Mouse (Mus musculus) heart, embryonic 14.5 days (tissue): ENCODE measurements around the gene Gstp1. TPM values are rescaled to one million over a fixed set of nuclear protein-coding genes. Genes with fewer than 3 reads are reported as not detected.

Experiments used
- ATAC-seq: fragments of 200-750 bp; cut with Nextera tagmentation; 2 replicates; pipeline ENCODE4 v1.8.0; 2017; ENCODE audit warnings: low read depth, moderate TSS enrichment; ENCODE audit not compliant: insufficient number of reproducible peaks, insufficient read depth, low FRiP score
- H3K27ac ChIP-seq, 2 experiments: fragments of 200-500 bp in 1 of 2; fragments of 300-500 bp in 1 of 2; sonication (generic) in 1 of 2; replicated peaks in 1 of 2; 2 replicates each; pipeline ENCODE4 v1.5.1; 2012 to 2014; ENCODE audit warnings: low read depth in 2 of 2, low read length in 2 of 2, control low read depth in 1 of 2, mild to moderate bottlenecking in 1 of 2, mixed read lengths in 1 of 2; ENCODE audit not compliant: control insufficient read depth in 1 of 2, insufficient read depth in 1 of 2
- H3K27me3 ChIP-seq: fragments of 300-500 bp; sonication (generic); 2 replicates; pipeline ENCODE4 v1.6.1; 2014; ENCODE audit warnings: mild to moderate bottlenecking, low read length, control low read depth; ENCODE audit not compliant: control insufficient read depth, insufficient read depth
- H3K36me3 ChIP-seq: fragments of 300-500 bp; sonication (generic); 2 replicates; pipeline ENCODE4 v1.6.1; 2014; ENCODE audit warnings: mild to moderate bottlenecking, control low read depth, low read length, mixed read lengths; ENCODE audit not compliant: control insufficient read depth, insufficient read depth
- H3K4me1 ChIP-seq, 2 experiments: fragments of 200-500 bp in 1 of 2; fragments of 300-500 bp in 1 of 2; sonication (generic) in 1 of 2; 2 replicates each; pipeline ENCODE4 v1.6.1; 2012 to 2014; ENCODE audit warnings: low read length in 2 of 2, control low read depth in 1 of 2, mixed read lengths in 1 of 2; ENCODE audit not compliant: control insufficient read depth in 2 of 2, insufficient read depth in 2 of 2
- H3K4me2 ChIP-seq: fragments of 300-500 bp; sonication (generic); 2 replicates; pipeline ENCODE4 v1.6.1; 2014; ENCODE audit warnings: mild to moderate bottlenecking, low read length
- H3K4me3 ChIP-seq, 2 experiments: fragments of 200-500 bp in 1 of 2; fragments of 300-500 bp in 1 of 2; sonication (generic) in 1 of 2; 2 replicates each; pipeline ENCODE4 v1.5.1; 2012 to 2014; ENCODE audit warnings: low read length in 2 of 2, mild to moderate bottlenecking in 2 of 2, control low read depth in 1 of 2, low read depth in 1 of 2, moderate library complexity in 1 of 2; ENCODE audit not compliant: control insufficient read depth in 1 of 2, insufficient read depth in 1 of 2
- H3K9ac ChIP-seq: fragments of 300-500 bp; sonication (generic); 2 replicates; pipeline ENCODE4 v1.6.1; 2014; ENCODE audit warnings: mild to moderate bottlenecking, low read length
- H3K9me3 ChIP-seq: fragments of 300-500 bp; sonication (generic); 2 replicates; pipeline ENCODE4 v1.6.1; 2016; ENCODE audit warnings: low read length, control low read depth; ENCODE audit not compliant: control insufficient read depth
- WGBS: fragments of 180-500 bp; shearing (Covaris S2); extraction: QIAGEN DNeasy Blood & Tissue Kit; methylation state at CpG from one replicate; pipeline ENCODE4 v1.1.7; 2014; 5-methylcytosine and 5-hydroxymethylcytosine counted together
- polyA plus RNA-seq: library from polyadenylated mRNA; unstranded; fragments of >200 nt; fragmentation: Nextera tagmentation; extraction: Ambion mirVana; gene quantifications from 2 replicates; pipeline ENCODE4 v1.2.1, GENCODE M21; 2014

Gene Gstp1
- polyA plus RNA-seq, 1 experiment from 2014 or later, result 399 TPM

DNA sequence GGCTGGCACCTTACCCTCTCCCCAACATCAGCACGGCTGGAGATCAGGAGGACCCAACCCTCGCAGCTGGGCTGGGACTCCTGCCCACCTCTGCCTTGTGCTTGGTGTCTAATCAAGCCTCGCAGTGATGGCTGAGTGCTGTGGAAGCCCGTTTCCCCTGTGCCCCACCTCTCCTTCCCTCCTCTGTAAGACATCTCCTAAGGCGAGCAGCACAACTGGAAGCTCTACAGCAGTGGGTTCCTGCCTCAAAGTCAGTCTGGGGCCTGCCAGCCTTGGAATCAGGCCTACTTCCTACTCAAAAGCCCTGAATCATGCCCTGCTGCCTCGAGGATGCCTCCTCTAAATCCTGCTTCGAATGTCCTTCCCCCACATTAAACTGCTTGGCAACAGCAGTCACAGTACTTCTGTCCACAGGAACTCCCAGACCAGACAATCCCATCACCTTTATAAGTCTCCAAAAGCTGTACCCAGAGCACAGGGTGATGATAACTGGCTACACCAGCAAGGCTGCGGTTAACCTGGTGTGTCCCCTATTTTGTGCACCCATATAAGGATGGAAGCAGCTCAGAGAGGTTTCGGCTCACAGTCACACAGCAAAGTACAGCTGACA is 38.6 kb downstream of the Gstp1 start:
- WGBS, result 85% methylated on average over 9 of the region's 9 CpGs
- Histone ChIP-seq H3K9ac (peak overlapping the region; percentile 91), H3K4me2 (peak overlapping the region; percentile 86), H3K27ac (no peak overlapping the region), H3K4me3 (peak overlapping the region in 1 of 2 experiments; percentile 74; a peak in 2 of 4 replicates), H3K36me3 (no peaks in the 10 kb centered on the region), H3K27me3 (no peaks in the 10 kb centered on the region), H3K4me1 (peaks cover 33 to 36% of the 10 kb centered on the region in 2 experiments), H3K9me3 (no peaks in the 10 kb centered on the region)
- no peak for ATAC-seq

DNA sequence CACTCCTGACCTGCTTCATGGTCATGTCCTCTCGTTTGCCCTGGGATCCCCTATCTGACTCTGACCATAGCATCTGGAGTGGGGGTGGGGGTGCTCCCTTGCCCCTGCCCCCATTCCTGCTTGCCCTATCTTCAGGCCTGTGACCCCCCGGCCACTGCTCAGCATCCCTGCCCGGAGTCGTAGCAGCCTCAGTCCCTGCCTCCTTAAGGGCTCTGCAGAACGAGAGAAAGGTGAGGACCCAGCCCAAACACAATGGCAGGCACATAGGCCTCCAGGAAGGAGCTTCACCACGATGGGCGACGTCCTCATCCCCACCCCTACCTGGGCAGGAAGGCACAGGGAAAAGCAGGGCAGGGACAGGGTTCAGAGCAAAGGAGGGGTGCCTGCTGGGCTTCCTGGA is 39.5 kb downstream of the Gstp1 start:
- Histone ChIP-seq H3K4me3 (no peak overlapping the region), H3K27me3 (no peaks in the 10 kb centered on the region), H3K4me2 (no peak overlapping the region), H3K36me3 (no peaks in the 10 kb centered on the region), H3K4me1 (peaks cover 25 to 31% of the 10 kb centered on the region in 2 experiments), H3K9me3 (no peaks in the 10 kb centered on the region), H3K27ac (no peak overlapping the region), H3K9ac (no peak overlapping the region)
- no peak for ATAC-seq
- 74% methylated on average over 8 of the region's 8 CpGs for WGBS

DNA sequence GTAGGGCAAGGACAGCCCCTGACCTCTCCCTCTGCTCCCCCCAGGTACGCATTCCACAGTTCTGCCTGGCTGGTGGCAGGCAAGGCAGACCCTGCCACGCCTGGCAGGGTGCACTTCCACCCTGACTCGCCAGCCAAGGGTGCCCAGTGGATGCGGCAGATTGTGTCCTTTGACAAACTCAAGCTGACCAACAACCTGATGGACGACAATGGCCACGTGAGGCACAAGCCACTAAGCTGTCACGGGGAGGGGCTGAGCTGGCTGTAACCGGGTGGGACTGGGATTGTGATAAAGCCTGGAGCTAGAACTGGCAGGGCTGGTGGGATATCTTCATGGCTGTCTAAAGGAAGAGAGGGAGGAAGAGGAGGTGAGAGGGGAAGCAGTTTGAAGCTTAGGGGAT is 40.6 kb downstream of the Gstp1 start:
- ATAC-seq, result no peak
- H3K27me3 ChIP-seq, result no peaks in the 10 kb centered on the region
- WGBS, result 43% methylated on average over 8 of the region's 8 CpGs
- H3K4me3 ChIP-seq, result no peak overlapping the region
- no peaks in the 10 kb centered on the region for H3K9me3 ChIP-seq
- no peak overlapping the region for H3K27ac ChIP-seq
- no peaks in the 10 kb centered on the region for H3K36me3 ChIP-seq
- H3K4me2 ChIP-seq, result no peak overlapping the region
- no peak overlapping the region for H3K9ac ChIP-seq
- peaks cover 16 to 21% of the 10 kb centered on the region in 2 experiments for H3K4me1 ChIP-seq

DNA sequence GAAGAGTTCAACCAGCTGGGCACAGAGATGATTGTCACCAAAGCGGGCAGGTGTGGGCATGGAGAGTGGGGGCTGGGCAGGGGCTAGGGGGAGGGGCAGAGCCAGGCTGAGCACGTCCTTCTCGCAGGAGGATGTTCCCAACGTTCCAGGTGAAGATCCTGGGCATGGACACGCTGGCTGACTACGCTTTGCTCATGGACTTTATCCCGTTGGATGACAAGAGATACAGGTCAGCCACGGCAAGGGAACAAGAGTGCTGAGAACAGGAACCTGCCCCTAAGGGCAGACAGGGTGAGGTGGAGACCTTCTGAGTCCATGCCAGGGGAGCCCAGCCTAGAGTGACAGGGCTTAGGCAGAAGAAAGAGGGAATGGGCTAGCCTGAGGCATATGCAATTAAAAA is 41.0 kb downstream of the Gstp1 start:
- H3K27me3 ChIP-seq, result no peaks in the 10 kb centered on the region
- no peaks in the 10 kb centered on the region for H3K36me3 ChIP-seq
- no peak overlapping the region for H3K9ac ChIP-seq
- H3K4me2 ChIP-seq, result no peak overlapping the region
- H3K4me3 ChIP-seq, result no peak overlapping the region
- no peak for ATAC-seq
- no peaks in the 10 kb centered on the region for H3K9me3 ChIP-seq
- WGBS, result 75% methylated on average over 8 of the region's 8 CpGs
- H3K27ac ChIP-seq, result no peak overlapping the region
- peaks cover 11 to 16% of the 10 kb centered on the region in 2 experiments for H3K4me1 ChIP-seq

- H3K9me3 ChIP-seq, result no peaks in the 10 kb centered on the region
- H3K9ac ChIP-seq, result no peak overlapping the region
- peaks cover 5 to 10% of the 10 kb centered on the region in 2 experiments for H3K4me1 ChIP-seq
- no peak overlapping the region for H3K27ac ChIP-seq
- WGBS, result 73% methylated on average over 7 of the region's 7 CpGs
- no peak for ATAC-seq
- H3K27me3 ChIP-seq, result no peaks in the 10 kb centered on the region
- H3K4me3 ChIP-seq, result no peak overlapping the region
- no peak overlapping the region for H3K4me2 ChIP-seq
- no peaks in the 10 kb centered on the region for H3K36me3 ChIP-seq
Observed at GRCm38 (mm10) chr19:3996106-3996505, 41.7 kb downstream of the Gstp1 start.

DNA sequence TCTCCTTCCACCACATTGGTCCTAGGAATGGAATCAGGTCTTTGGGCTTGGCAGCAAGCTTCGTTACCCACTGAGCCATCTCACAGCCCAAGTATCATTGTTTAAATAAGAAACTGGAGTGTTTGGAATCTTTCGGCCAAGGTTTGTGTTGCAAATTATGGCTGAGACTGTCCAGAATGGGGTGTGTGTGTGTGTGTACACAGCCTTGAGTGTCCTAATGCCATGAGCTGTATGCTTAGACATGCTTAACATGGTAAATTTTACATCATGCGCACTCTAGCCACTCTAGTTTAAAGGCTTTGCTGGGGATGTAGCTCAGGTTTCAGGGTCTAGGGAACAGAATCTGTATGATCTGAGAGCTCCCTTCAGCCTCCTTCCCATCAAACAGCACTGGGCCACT is 42.3 kb downstream of the Gstp1 start:
- H3K36me3 ChIP-seq, result no peaks in the 10 kb centered on the region

DNA sequence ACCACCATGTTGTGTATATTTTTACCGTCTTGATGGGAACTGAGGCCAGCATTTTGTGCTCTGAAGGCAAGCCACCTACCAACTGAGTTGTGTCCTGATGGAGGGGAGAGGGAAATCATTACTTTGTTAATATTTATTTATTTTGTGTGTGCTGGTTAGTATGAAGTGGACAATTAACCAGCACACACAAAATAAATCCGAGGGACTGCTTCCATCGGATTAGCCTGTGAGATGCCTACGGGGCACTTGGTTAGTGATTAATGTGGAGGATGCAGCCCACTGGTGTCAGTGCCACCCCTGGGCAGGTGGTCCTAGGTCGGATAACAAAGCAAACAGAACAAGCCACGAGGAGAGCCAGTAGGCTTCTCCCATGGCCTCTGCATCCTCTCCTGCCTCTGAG is 42.9 kb downstream of the Gstp1 start:
- no peak for ATAC-seq
- 69% methylated on average over 6 of the region's 6 CpGs for WGBS
- peaks cover 2 to 6% of the 10 kb centered on the region in 2 experiments; a peak in 3 of 4 replicates for H3K4me1 ChIP-seq

More for the DNA sequence above, 42.3 kb downstream of the Gstp1 start:
- no peak overlapping the region for H3K4me3 ChIP-seq
- H3K4me2 ChIP-seq, result no peak overlapping the region
- ATAC-seq, result no peak
- no peaks in the 10 kb centered on the region for H3K27me3 ChIP-seq
- H3K9me3 ChIP-seq, result no peaks in the 10 kb centered on the region
- H3K27ac ChIP-seq, result no peak overlapping the region
- H3K9ac ChIP-seq, result no peak overlapping the region
- H3K4me1 ChIP-seq, result peaks cover 2 to 6% of the 10 kb centered on the region in 2 experiments; a peak in 3 of 4 replicates
- WGBS, result 88% methylated on average over 3 of the region's 3 CpGs

GRCm38 (mm10) chr19:3992416-3992815 is 45.4 kb downstream of the Gstp1 start, which contains the start of gene Tbx10:
Gene Tbx10, plus strand, starts transcription at chr19:3992752.
- Histone ChIP-seq H3K9ac (no peak within 1 kb of the TSS), H3K36me3 (no peaks in the 10 kb centered on the region), H3K27me3 (no peaks in the 10 kb centered on the region), H3K4me3 (no peak within 1 kb of the TSS), H3K4me1 (no peaks in the 10 kb centered on the region), H3K9me3 (no peaks in the 10 kb centered on the region), H3K4me2 (no peak within 1 kb of the TSS), H3K27ac (no peak within 1 kb of the TSS)
- 45% methylated on average over 5 of the region's 5 CpGs for WGBS
- ATAC-seq, result no peak

More for the DNA sequence above, 42.9 kb downstream of the Gstp1 start:
- Histone ChIP-seq H3K4me2 (no peak overlapping the region), H3K36me3 (no peaks in the 10 kb centered on the region), H3K27ac (no peak overlapping the region), H3K27me3 (no peaks in the 10 kb centered on the region), H3K4me3 (no peak overlapping the region), H3K9me3 (no peaks in the 10 kb centered on the region), H3K9ac (no peak overlapping the region)
